Mouse (Mus musculus) lung, embryonic 14.5 days (tissue): ENCODE results near the gene Ablim2. TPM values are rescaled to one million over a fixed set of nuclear protein-coding genes. Genes with fewer than 3 reads are reported as not detected.

ENCODE experiments used
- ATAC-seq: fragments of 200-750 bp; cut with Nextera tagmentation; 2 replicates; pipeline ENCODE4 v1.8.0; 2017; ENCODE audit warnings: mild to moderate bottlenecking, moderate TSS enrichment, moderate library complexity; ENCODE audit not compliant: insufficient read depth
- DNase-seq: peaks from one replicate; pipeline ENCODE4 v3.0.0-alpha.2; 2015
- H3K27ac ChIP-seq: fragments of 300-500 bp; sonication (generic); 2 replicates; pipeline ENCODE4 v1.5.1; 2014; ENCODE audit warnings: low read depth, mild to moderate bottlenecking, moderate library complexity
- H3K27me3 ChIP-seq: fragments of 300-500 bp; sonication (generic); 2 replicates; pipeline ENCODE4 v1.6.1; 2014; ENCODE audit warnings: low read length, control low read depth; ENCODE audit not compliant: insufficient read depth
- H3K36me3 ChIP-seq: fragments of 300-500 bp; sonication (generic); 2 replicates; pipeline ENCODE4 v1.6.1; 2014; ENCODE audit warnings: control low read depth; ENCODE audit not compliant: insufficient read depth
- H3K4me1 ChIP-seq: fragments of 300-500 bp; sonication (generic); 2 replicates; pipeline ENCODE4 v1.6.1; 2014; ENCODE audit warnings: antibody characterized with exemption, control low read depth; ENCODE audit not compliant: insufficient read depth
- H3K4me2 ChIP-seq: fragments of 300-500 bp; sonication (generic); 2 replicates; pipeline ENCODE4 v1.6.1; 2014; ENCODE audit warnings: mild to moderate bottlenecking
- H3K4me3 ChIP-seq: fragments of 300-500 bp; sonication (generic); 2 replicates; pipeline ENCODE4 v1.5.1; 2014; ENCODE audit warnings: low read depth, low read length
- H3K9ac ChIP-seq: fragments of 300-500 bp; sonication (generic); 2 replicates; pipeline ENCODE4 v1.6.1; 2014
- H3K9me3 ChIP-seq: fragments of 300-500 bp; sonication (generic); 2 replicates; pipeline ENCODE4 v1.6.1; 2016; ENCODE audit warnings: low read depth, low read length, control low read depth
- CTCF ChIP-seq: IDR thresholded peaks from 2 replicates; pipeline ENCODE4 v1.5.1; 2016; ENCODE audit warnings: antibody characterized with exemption, low read depth
- WGBS: fragments of 180-500 bp; shearing (Covaris S2); extraction: QIAGEN DNeasy Blood & Tissue Kit; methylation state at CpG from one replicate; pipeline ENCODE4 v1.1.7; 2014; 5-methylcytosine and 5-hydroxymethylcytosine counted together
- polyA plus RNA-seq: library from polyadenylated mRNA; unstranded; fragments of >200 nt; fragmentation: Nextera tagmentation; extraction: Ambion mirVana; gene quantifications from 2 replicates; pipeline ENCODE4 v1.2.1, GENCODE M21; 2014

Ablim2 gene
- polyA plus RNA-seq, 1 experiment from 2014 or later, result 0.36 TPM

- no peak overlapping the region for H3K4me3 ChIP-seq
- DNase-seq (no peak), ATAC-seq (no peak)
- no peaks in the 10 kb centered on the region for H3K27me3 ChIP-seq
- TF ChIP-seq CTCF, result no peak
- no peaks in the 10 kb centered on the region for H3K9me3 ChIP-seq
- H3K4me2 ChIP-seq, result no peak overlapping the region
- H3K9ac ChIP-seq, result no peak overlapping the region
- H3K27ac ChIP-seq, result no peak overlapping the region
- 64% methylated on average over 7 of the region's 7 CpGs for WGBS
- no peaks in the 10 kb centered on the region for H3K4me1 ChIP-seq
- H3K36me3 ChIP-seq, result no peaks in the 10 kb centered on the region
Observed at GRCm38 (mm10) chr5:35785853-35786252, 28.2 kb downstream of the Ablim2 start.

- no peak for DNase-seq
- H3K27me3 ChIP-seq, result no peaks in the 10 kb centered on the region
- H3K9ac ChIP-seq, result no peak overlapping the region
- WGBS, result 76% methylated on average over 12 of the region's 12 CpGs
- H3K27ac ChIP-seq, result no peak overlapping the region
- no peaks in the 10 kb centered on the region for H3K36me3 ChIP-seq
- ATAC-seq, result no peak
- no peaks in the 10 kb centered on the region for H3K9me3 ChIP-seq
- H3K4me1 ChIP-seq, result no peaks in the 10 kb centered on the region
- no peak overlapping the region for H3K4me3 ChIP-seq
- H3K4me2 ChIP-seq, result no peak overlapping the region
- TF ChIP-seq CTCF, result no peak
Observed at GRCm38 (mm10) chr5:35787847-35788246, 30.2 kb downstream of the Ablim2 start.

- ATAC-seq (no peak), DNase-seq (no peak)
- H3K36me3 ChIP-seq, result no peaks in the 10 kb centered on the region
- H3K27ac ChIP-seq, result no peak overlapping the region
- no peaks in the 10 kb centered on the region for H3K9me3 ChIP-seq
- TF ChIP-seq CTCF, result no peak
- no peak overlapping the region for H3K9ac ChIP-seq
- no peaks in the 10 kb centered on the region for H3K27me3 ChIP-seq
- no peaks in the 10 kb centered on the region for H3K4me1 ChIP-seq
- H3K4me3 ChIP-seq, result no peak overlapping the region
- 77% methylated on average over 6 of the region's 6 CpGs for WGBS
- H3K4me2 ChIP-seq, result no peak overlapping the region
Observed at GRCm38 (mm10) chr5:35788719-35789118, 31.0 kb downstream of the Ablim2 start.

GRCm38 (mm10) chr5:35789697-35790096 lies 32.0 kb downstream of the Ablim2 start:
- WGBS, result 61% methylated on average over 3 of the region's 3 CpGs
- H3K4me1 ChIP-seq, result no peaks in the 10 kb centered on the region
- TF ChIP-seq CTCF, result no peak
- DNase-seq (no peak), ATAC-seq (no peak)
- H3K27me3 ChIP-seq, result no peaks in the 10 kb centered on the region
- no peak overlapping the region for H3K4me3 ChIP-seq
- H3K27ac ChIP-seq, result no peak overlapping the region
- no peaks in the 10 kb centered on the region for H3K36me3 ChIP-seq
- H3K9ac ChIP-seq, result no peak overlapping the region
- no peak overlapping the region for H3K4me2 ChIP-seq
- no peaks in the 10 kb centered on the region for H3K9me3 ChIP-seq

- Histone ChIP-seq H3K27ac (no peak overlapping the region), H3K36me3 (no peaks in the 10 kb centered on the region), H3K9me3 (no peaks in the 10 kb centered on the region), H3K4me1 (no peaks in the 10 kb centered on the region), H3K27me3 (no peaks in the 10 kb centered on the region), H3K4me2 (no peak overlapping the region), H3K4me3 (no peak overlapping the region), H3K9ac (no peak overlapping the region)
- ATAC-seq (no peak), DNase-seq (no peak)
- TF ChIP-seq CTCF, result no peak
- 45% methylated on average over 9 of the region's 10 CpGs for WGBS
Observed at GRCm38 (mm10) chr5:35790387-35791065, 32.8 kb downstream of the Ablim2 start.

- no peaks in the 10 kb centered on the region for H3K27me3 ChIP-seq
- H3K9me3 ChIP-seq, result no peaks in the 10 kb centered on the region
- H3K27ac ChIP-seq, result no peak overlapping the region
- H3K4me3 ChIP-seq, result no peak overlapping the region
- no peaks in the 10 kb centered on the region for H3K4me1 ChIP-seq
- no peaks in the 10 kb centered on the region for H3K36me3 ChIP-seq
- 78% methylated on average over 4 of the region's 4 CpGs for WGBS
- ATAC-seq (no peak), DNase-seq (no peak)
- H3K4me2 ChIP-seq, result no peak overlapping the region
- H3K9ac ChIP-seq, result no peak overlapping the region
- no peak for TF ChIP-seq CTCF
Observed at GRCm38 (mm10) chr5:35793971-35794370, 36.3 kb downstream of the Ablim2 start.

- no peak overlapping the region for H3K27ac ChIP-seq
- WGBS, result 65% methylated on average over 4 of the region's 4 CpGs
- no peak overlapping the region for H3K4me2 ChIP-seq
- peaks cover under 1% of the 10 kb centered on the region; the same call in 1 of the 2 replicates for H3K27me3 ChIP-seq
- no peak overlapping the region for H3K4me3 ChIP-seq
- no peaks in the 10 kb centered on the region for H3K9me3 ChIP-seq
- DNase-seq (no peak), ATAC-seq (no peak)
- no peak for TF ChIP-seq CTCF
- no peaks in the 10 kb centered on the region for H3K4me1 ChIP-seq
- H3K36me3 ChIP-seq, result no peaks in the 10 kb centered on the region
- no peak overlapping the region for H3K9ac ChIP-seq
Observed at GRCm38 (mm10) chr5:35794942-35795341, 37.3 kb downstream of the Ablim2 start.
